ENCODE assay signal across 7 mouse cellular contexts in the genomic region with DNA sequence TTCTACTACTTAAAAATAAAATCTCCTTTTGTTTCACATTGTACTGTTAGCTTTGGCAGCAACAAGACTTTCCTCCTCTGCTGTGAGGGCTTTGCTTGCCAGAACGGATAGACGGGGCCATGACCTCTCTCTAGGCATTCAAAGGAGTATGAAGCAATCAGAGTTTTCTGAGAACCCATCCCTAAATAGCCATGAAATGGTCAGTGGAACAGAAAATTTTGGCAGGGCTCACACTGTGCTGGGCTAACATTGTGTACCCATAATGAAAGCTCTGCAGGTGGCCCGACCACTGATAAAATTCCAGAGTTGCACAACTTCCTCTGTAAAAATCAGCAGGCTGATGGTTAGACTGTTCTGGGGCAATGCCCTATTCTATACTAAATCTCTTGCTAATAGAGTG. TPM values are rescaled to one million over a fixed set of nuclear protein-coding genes. Genes with fewer than 3 reads are reported as not detected.
DNase-seq lines count a peak whose midpoint lies in the region; ATAC-seq lines count a peak whose summit lies in the region.

No protein-coding gene starts in this region.

- H3K27me3 ChIP-seq in hindbrain, embryonic 11.5 days (ENCODE audit: control insufficient read depth, insufficient read depth, low read length), result no peaks in the 10 kb centered on the region
- H3K27me3 ChIP-seq in midbrain, embryonic 10.5 days (ENCODE audit: low read depth, poor library complexity, severe bottlenecking), result no peaks in the 10 kb centered on the region

- H3K27ac ChIP-seq in hindbrain, embryonic 11.5 days (ENCODE audit: low read depth, low read length), result no peak overlapping the region
- no peak overlapping the region for H3K27ac ChIP-seq in midbrain, embryonic 10.5 days (replicated peaks)

- H3K4me2 ChIP-seq in hindbrain, embryonic 11.5 days (replicated peaks; ENCODE audit: low read depth, low read length), result no peak overlapping the region

- intact Hi-C loops in left cerebral cortex, postnatal 4 days (cut with DNase I), result no loop called here

- H3K9ac ChIP-seq in hindbrain, embryonic 11.5 days (ENCODE audit: low read depth, low read length), result no peak overlapping the region

- no peak overlapping the region for H3K4me3 ChIP-seq in hindbrain, embryonic 11.5 days (ENCODE audit: low read depth, low read length)
- H3K4me3 ChIP-seq in midbrain, embryonic 10.5 days, result no peak overlapping the region

- no peaks in the 10 kb centered on the region for H3K9me3 ChIP-seq in hindbrain, embryonic 11.5 days (ENCODE audit: control insufficient read depth, low read length)
- no peaks in the 10 kb centered on the region for H3K9me3 ChIP-seq in midbrain, embryonic 10.5 days (replicated peaks)

- peak; percentile 1 for DNase-seq in ZHBTc4 (ENCODE audit: low read depth, low spot score)
- DNase-seq in brain, adult 2 months (ENCODE audit: low read depth, low spot score), result peak; percentile 62
- DNase-seq in gastrocnemius, adult 18-20 months (ENCODE audit: low spot score), result peak; percentile 73
- DNase-seq in hindbrain, embryonic 11.5 days (ENCODE audit: low spot score), result peak; percentile 13
- peak; percentile 46 for DNase-seq in left cerebral cortex, postnatal 4 days
- DNase-seq in midbrain, embryonic 10.5 days (ENCODE audit: low spot score), result peak; percentile 26
- DNase-seq in urinary bladder, postnatal 36 days (ENCODE audit: low spot score in 2 of 2), result peak; percentile 38 to 72

- H3K4me1 ChIP-seq in hindbrain, embryonic 11.5 days (replicated peaks; ENCODE audit: control insufficient read depth, insufficient read depth, low read length), result no peaks in the 10 kb centered on the region
- peaks cover 26% of the 10 kb centered on the region for H3K4me1 ChIP-seq in midbrain, embryonic 10.5 days

- 11% methylated on average over 3 of the region's 3 CpGs for WGBS in hindbrain, embryonic 11.5 days
- 26% methylated on average over 3 of the region's 3 CpGs for WGBS in midbrain, embryonic 10.5 days

- ATAC-seq in hindbrain, embryonic 11.5 days (ENCODE audit: low FRiP score), result peak; percentile 49; the same call in 1 of the 2 replicates

- H3K36me3 ChIP-seq in hindbrain, embryonic 11.5 days (ENCODE audit: control insufficient read depth, insufficient read depth, low read length), result no peaks in the 10 kb centered on the region
- no peaks in the 10 kb centered on the region for H3K36me3 ChIP-seq in midbrain, embryonic 10.5 days

RNA-seq across cellular contexts. Expression of gene Cp, which starts 3.0 kb away (rescaled TPM):
- total RNA-seq in gastrocnemius, adult 18-20 months (2021), result 1 to 10 TPM; 6.3 to 6.5 TPM
- 6.0 and 7.8 TPM in 2 replicates for polyA plus RNA-seq in hindbrain, embryonic 11.5 days (2014; fragmentation: Nextera tagmentation; extraction: Ambion mirVana)
- 10 to 100 TPM in 1 of 2 experiments, 1 to 10 TPM in 1; 8.8 to 10.6 TPM for total RNA-seq in left cerebral cortex, postnatal 4 days (2021)
- polyA plus RNA-seq in midbrain, embryonic 10.5 days (2016; fragmentation: Nextera tagmentation; extraction: Ambion mirVana), result 6.4 and 7.2 TPM in 2 replicates

Comparison
In these comparisons a context has a peak if more than half of its experiments do, and no peak if none do; other contexts are left out.
1. DNase-seq: peak in every context shown above with its lines; median percentile 73 in gastrocnemius, adult 18-20 months; 62 in brain, adult 2 months; 55 in urinary bladder, postnatal 36 days; 46 in left cerebral cortex, postnatal 4 days; 26 in midbrain, embryonic 10.5 days; 13 in hindbrain, embryonic 11.5 days; 1 in ZHBTc4.